Mouse (Mus musculus): ENCODE data around the gene Cldn34b1.
"Not testable (repeated sequence)": the region's sequence is repeated elsewhere in the genome, so short reads cannot be mapped to it uniquely, and the experiment has no call there.

Cldn34b1 gene

GRCm38 (mm10) chrX:154890167-154890566 lies at the start of gene Cldn34b1:
TSS of gene Cldn34b1 (minus strand) at chrX:154890267.
- DNase-seq: not testable (repeated sequence)

DNA sequence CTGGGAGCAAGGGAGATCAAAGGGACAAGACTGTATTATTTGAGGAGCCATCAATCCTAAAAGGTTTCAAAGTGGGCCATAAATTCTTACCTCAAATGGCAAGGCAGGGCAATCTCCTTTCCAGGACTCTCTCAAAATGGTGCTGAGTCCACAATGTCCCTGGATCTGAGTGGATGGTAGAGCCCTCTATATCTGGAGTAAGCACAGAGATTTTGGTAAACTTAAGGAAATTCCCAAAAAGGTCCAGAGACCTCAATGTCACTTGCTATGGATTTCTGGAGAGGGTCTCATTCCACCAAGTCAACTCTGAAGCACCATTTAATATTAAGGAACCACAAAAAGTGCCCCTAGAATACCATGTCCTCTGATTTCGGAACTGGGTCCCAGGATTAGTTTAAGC lies 45.8 kb upstream of the Cldn34b1 start, which contains the start of gene Magea6:
Gene Magea6 (minus strand): TSS at position 101 of the 400 bp plus-strand sequence.
- DNase-seq: not testable (repeated sequence)
